Mouse (Mus musculus) embryonic facial prominence, embryonic 14.5 days (tissue): ENCODE measurements around the gene Olfr1385. TPM values are rescaled to one million over a fixed set of nuclear protein-coding genes. Genes with fewer than 3 reads are reported as not detected.
"Not testable (repeated sequence)": the region's sequence is repeated elsewhere in the genome, so short reads cannot be mapped to it uniquely, and the experiment has no call there.

Source experiments
- ATAC-seq: fragments of 200-750 bp; cut with Nextera tagmentation; 2 replicates; pipeline ENCODE4 v1.8.0; 2017; ENCODE audit warnings: low read depth, moderate number of reproducible peaks, moderate TSS enrichment
- DNase-seq: peaks from one replicate; pipeline ENCODE4 v3.0.0-alpha.2; 2015; ENCODE audit warnings: low spot score
- H3K27ac ChIP-seq: fragments of 300-500 bp; sonication (generic); replicated peaks from 2 replicates; pipeline ENCODE4 v1.5.1; 2014; ENCODE audit warnings: low read depth, mild to moderate bottlenecking, low read length, moderate library complexity
- H3K27me3 ChIP-seq: fragments of 300-500 bp; sonication (generic); replicated peaks from 2 replicates; pipeline ENCODE4 v1.6.1; 2014; ENCODE audit warnings: low read length; ENCODE audit not compliant: control insufficient read depth, insufficient read depth
- H3K36me3 ChIP-seq: fragments of 300-500 bp; sonication (generic); 2 replicates; pipeline ENCODE4 v1.6.1; 2014; ENCODE audit warnings: low read length, mixed read lengths; ENCODE audit not compliant: control insufficient read depth, insufficient read depth
- H3K4me1 ChIP-seq: fragments of 300-500 bp; sonication (generic); 2 replicates; pipeline ENCODE4 v1.6.1; 2014; ENCODE audit warnings: antibody characterized with exemption, low read length; ENCODE audit not compliant: control insufficient read depth, insufficient read depth
- H3K4me2 ChIP-seq: fragments of 300-500 bp; sonication (generic); 2 replicates; pipeline ENCODE4 v1.6.1; 2014; ENCODE audit warnings: low read depth, mild to moderate bottlenecking, low read length, moderate library complexity, mixed read lengths
- H3K4me3 ChIP-seq: fragments of 300-500 bp; sonication (generic); 2 replicates; pipeline ENCODE4 v1.5.1; 2014; ENCODE audit warnings: low read depth, mild to moderate bottlenecking, low read length
- H3K9ac ChIP-seq: fragments of 300-500 bp; sonication (generic); 2 replicates; pipeline ENCODE4 v1.6.1; 2014; ENCODE audit warnings: low read depth, mild to moderate bottlenecking, low read length, moderate library complexity, mixed read lengths
- H3K9me3 ChIP-seq: fragments of 300-500 bp; sonication (generic); 2 replicates; pipeline ENCODE4 v1.6.1; 2016; ENCODE audit warnings: low read length; ENCODE audit not compliant: control insufficient read depth
- WGBS: fragments of 180-500 bp; shearing (Covaris S2); extraction: QIAGEN DNeasy Blood & Tissue Kit; methylation state at CpG from one replicate; pipeline ENCODE4 v1.1.7; 2014; 5-methylcytosine and 5-hydroxymethylcytosine counted together
- polyA plus RNA-seq: library from polyadenylated mRNA; unstranded; fragments of >200 nt; fragmentation: Nextera tagmentation; extraction: Ambion mirVana; gene quantifications from 2 replicates; pipeline ENCODE4 v1.2.1, GENCODE M21; 2014

Gene Olfr1385
- polyA plus RNA-seq, 1 experiment from 2014 or later, result not detected

GRCm38 (mm10) chr11:49543149-49543548, 54.3 kb downstream of the Olfr1385 start, which contains the start of gene Olfr1381:
Olfr1381 (plus strand) TSS chr11:49543449.
- H3K4me2 ChIP-seq, H3K27ac ChIP-seq, ATAC-seq, H3K4me1 ChIP-seq, H3K4me3 ChIP-seq, H3K36me3 ChIP-seq, H3K9ac ChIP-seq, H3K27me3 ChIP-seq, DNase-seq, H3K9me3 ChIP-seq: not testable (repeated sequence)
- WGBS, result 58% methylated on average over 3 of the region's 3 CpGs

Other genes starting within 250 kb of the Olfr1385 start
- gene Mgat1, start 244.9 kb upstream of the Olfr1385 start, polyA plus RNA-seq, result 66.0 and 67.3 TPM in 2 replicates
- gene Olfr1393, start 210.8 kb upstream of the Olfr1385 start, polyA plus RNA-seq, result 0.10 TPM in 1 of 2 replicates, not detected in the other
- gene Olfr1392, start 203.8 kb upstream of the Olfr1385 start, polyA plus RNA-seq, result 0.07 TPM in 1 of 2 replicates, not detected in the other
- gene Olfr10, start 184.3 kb upstream of the Olfr1385 start, polyA plus RNA-seq, result not detected in 2 replicates
- gene Olfr1391, start 166.3 kb upstream of the Olfr1385 start, polyA plus RNA-seq, result not detected in 2 replicates
- gene Olfr1390, start 153.9 kb upstream of the Olfr1385 start, polyA plus RNA-seq, result not detected in 2 replicates
- 0.05 TPM in 1 of 2 replicates, not detected in the other for gene Olfr1389, start 66.0 kb upstream of the Olfr1385 start, polyA plus RNA-seq
- 0.09 and 0.11 TPM in 2 replicates for gene Olfr1388, start 52.4 kb upstream of the Olfr1385 start, polyA plus RNA-seq
- gene Olfr1387, start 33.7 kb upstream of the Olfr1385 start, polyA plus RNA-seq, result 0.07 TPM in 1 of 2 replicates, not detected in the other
- gene Olfr1386, start 24.0 kb upstream of the Olfr1385 start, polyA plus RNA-seq, result 0.09 and 0.18 TPM in 2 replicates
- 0.06 TPM in 1 of 2 replicates, not detected in the other for gene Olfr1384, start 17.7 kb downstream of the Olfr1385 start, polyA plus RNA-seq
- gene Olfr1383, start 30.6 kb downstream of the Olfr1385 start, polyA plus RNA-seq, result not detected in 2 replicates
- not detected in 2 replicates for gene Olfr1382, start 39.2 kb downstream of the Olfr1385 start, polyA plus RNA-seq
- gene Olfr1381, start 54.4 kb downstream of the Olfr1385 start, polyA plus RNA-seq, result not detected in 2 replicates
- not detected in 2 replicates for gene Olfr1380, start 67.8 kb downstream of the Olfr1385 start, polyA plus RNA-seq
- 7.2 and 7.5 TPM in 2 replicates for gene Flt4, start 120.2 kb downstream of the Olfr1385 start, polyA plus RNA-seq
- gene Scgb3a1, start 174.5 kb downstream of the Olfr1385 start, polyA plus RNA-seq, result not detected in 2 replicates
- 56.4 and 60.1 TPM in 2 replicates for gene Cnot6, start 223.7 kb downstream of the Olfr1385 start, polyA plus RNA-seq